Mouse (Mus musculus): ENCODE results near the gene Chrnb4. TPM values are rescaled to one million over a fixed set of nuclear protein-coding genes. Genes with fewer than 3 reads are reported as not detected.

Gene Chrnb4
- polyA plus RNA-seq, 1 experiment from 2014 or later, result not detected

DNA sequence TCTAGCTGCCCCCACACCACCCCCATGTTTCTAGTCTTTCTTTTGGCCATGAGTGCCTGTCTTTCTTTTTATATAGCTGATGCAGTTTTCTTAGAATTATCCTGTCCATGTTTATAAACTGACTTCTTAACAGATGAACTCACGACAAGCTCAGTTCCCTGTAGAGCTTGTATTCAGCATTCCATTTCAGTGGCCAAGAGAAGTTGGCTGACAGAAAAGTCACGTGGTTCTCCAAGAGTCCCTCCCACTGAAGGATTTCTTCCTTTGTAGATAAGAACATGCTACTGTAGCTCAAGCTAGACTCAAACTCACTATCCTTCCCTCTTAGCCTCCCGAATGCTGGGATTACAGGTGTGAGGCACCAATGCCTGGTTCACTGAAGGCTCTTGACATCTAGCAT, 31.7 kb downstream of the Chrnb4 start:
- Histone ChIP-seq H3K9ac (replicated peaks) (no peak overlapping the region), H3K27ac (no peak overlapping the region), H3K4me3 (replicated peaks) (no peak overlapping the region), H3K9me3 (no peaks in the 10 kb centered on the region), H3K36me3 (no peaks in the 10 kb centered on the region), H3K27me3 (peaks cover 4% of the 10 kb centered on the region; the same call in 1 of the 2 replicates), H3K4me2 (no peak overlapping the region), H3K4me1 (replicated peaks) (no peaks in the 10 kb centered on the region)
- no peak for ATAC-seq (ENCODE audit: insufficient number of reproducible peaks, insufficient read depth, low FRiP score, low TSS enrichment, low read depth)
- 73% methylated on average over 3 of the region's 3 CpGs for WGBS

DNA sequence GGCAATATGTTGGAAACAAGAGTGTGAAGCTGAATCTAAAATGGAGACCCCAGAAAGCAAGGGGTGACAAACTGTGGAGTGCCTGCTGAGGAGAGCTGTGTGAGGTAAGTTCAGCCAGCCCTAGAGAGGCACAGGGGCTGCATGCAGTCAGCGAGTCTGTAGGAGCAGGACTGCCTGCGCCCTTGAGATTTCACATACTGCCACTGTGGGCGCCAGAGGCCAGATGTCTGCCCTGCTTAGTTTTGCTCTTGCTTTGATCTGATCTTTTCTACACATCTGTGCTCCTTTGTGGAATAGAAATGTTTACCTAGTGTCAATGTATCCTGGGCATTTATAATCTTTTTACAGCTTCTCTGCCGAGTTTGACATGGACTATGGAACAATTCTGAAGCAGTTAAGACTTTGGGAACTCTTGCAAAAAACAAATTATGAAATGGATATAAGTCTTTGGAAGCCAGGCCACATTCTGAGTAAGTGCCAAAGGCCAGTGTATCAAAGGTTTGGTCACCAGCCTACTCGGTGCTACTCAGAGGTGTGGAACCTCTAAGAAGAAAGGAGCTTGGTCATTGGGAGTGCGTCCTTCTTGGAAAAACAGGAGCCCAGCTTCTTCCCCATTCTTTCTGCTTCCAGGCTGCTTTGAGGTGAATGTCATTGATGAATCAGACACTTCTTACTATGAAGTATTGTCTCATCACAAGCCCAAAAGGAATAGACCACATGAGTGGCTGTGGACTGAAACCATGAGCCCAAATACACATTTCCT, 37.8 kb downstream of the Chrnb4 start:
- Histone ChIP-seq H3K4me1 (replicated peaks) (no peaks in the 10 kb centered on the region), H3K9me3 (no peaks in the 10 kb centered on the region), H3K4me2 (no peak overlapping the region), H3K4me3 (replicated peaks) (no peak overlapping the region), H3K27me3 (no peaks in the 10 kb centered on the region), H3K36me3 (no peaks in the 10 kb centered on the region), H3K27ac (no peak overlapping the region), H3K9ac (replicated peaks) (no peak overlapping the region)
- ATAC-seq (ENCODE audit: insufficient number of reproducible peaks, insufficient read depth, low FRiP score, low TSS enrichment, low read depth), result no peak
- WGBS, result 44% methylated on average over 6 of the region's 6 CpGs

DNA sequence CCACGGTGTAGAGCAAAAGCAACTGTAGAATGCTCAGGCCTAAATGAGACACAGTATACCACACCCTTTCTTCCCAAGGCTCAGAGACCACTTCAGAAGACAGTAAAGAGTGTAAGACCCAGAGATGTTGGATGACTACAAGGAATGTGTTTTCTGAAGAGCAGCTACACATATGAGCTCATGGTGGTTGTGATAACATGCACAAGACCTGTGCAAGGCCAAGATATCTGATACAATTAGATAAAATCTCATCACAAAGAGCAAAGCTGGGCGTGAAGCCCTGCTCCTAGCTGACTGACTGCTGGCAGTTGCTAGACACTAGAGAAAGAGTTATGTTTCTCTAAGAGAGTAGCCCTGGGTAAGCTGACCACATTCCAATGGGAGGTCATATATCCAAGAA, 38.9 kb downstream of the Chrnb4 start:
- Histone ChIP-seq H3K4me1 (replicated peaks) (no peaks in the 10 kb centered on the region), H3K36me3 (no peaks in the 10 kb centered on the region), H3K27me3 (no peaks in the 10 kb centered on the region), H3K9ac (replicated peaks) (no peak overlapping the region), H3K4me3 (replicated peaks) (no peak overlapping the region), H3K4me2 (no peak overlapping the region), H3K27ac (no peak overlapping the region), H3K9me3 (no peaks in the 10 kb centered on the region)
- no peak for ATAC-seq (ENCODE audit: insufficient number of reproducible peaks, insufficient read depth, low FRiP score, low TSS enrichment, low read depth)
- WGBS, result 79% methylated on average over 2 of the region's 2 CpGs

DNA sequence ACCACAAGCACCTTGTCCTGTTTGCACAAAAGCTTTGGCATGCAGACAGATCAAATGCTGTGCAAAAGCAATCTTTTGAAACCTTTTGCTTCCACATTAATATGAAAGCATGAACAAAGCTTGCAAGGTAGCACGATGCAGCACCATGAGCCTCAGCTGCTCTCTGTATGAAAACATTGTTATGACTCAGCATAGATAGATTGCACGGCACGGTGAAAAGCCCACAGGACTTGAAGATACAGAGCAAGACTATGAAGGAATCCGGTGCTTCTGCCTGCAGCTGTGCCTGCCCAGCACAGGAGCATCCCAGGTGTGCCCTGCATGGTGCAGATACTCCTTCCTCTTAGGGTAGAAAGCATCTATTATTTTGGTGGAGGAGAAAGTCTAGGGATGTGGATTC, 45.0 kb downstream of the Chrnb4 start:
- Histone ChIP-seq H3K27me3 (no peaks in the 10 kb centered on the region), H3K4me1 (replicated peaks) (no peaks in the 10 kb centered on the region), H3K9ac (replicated peaks) (no peak overlapping the region), H3K4me2 (no peak overlapping the region), H3K9me3 (no peaks in the 10 kb centered on the region), H3K27ac (no peak overlapping the region), H3K4me3 (replicated peaks) (no peak overlapping the region), H3K36me3 (no peaks in the 10 kb centered on the region)
- WGBS, result 81% methylated on average over 4 of the region's 4 CpGs
- ATAC-seq (ENCODE audit: insufficient number of reproducible peaks, insufficient read depth, low FRiP score, low TSS enrichment, low read depth), result no peak

DNA sequence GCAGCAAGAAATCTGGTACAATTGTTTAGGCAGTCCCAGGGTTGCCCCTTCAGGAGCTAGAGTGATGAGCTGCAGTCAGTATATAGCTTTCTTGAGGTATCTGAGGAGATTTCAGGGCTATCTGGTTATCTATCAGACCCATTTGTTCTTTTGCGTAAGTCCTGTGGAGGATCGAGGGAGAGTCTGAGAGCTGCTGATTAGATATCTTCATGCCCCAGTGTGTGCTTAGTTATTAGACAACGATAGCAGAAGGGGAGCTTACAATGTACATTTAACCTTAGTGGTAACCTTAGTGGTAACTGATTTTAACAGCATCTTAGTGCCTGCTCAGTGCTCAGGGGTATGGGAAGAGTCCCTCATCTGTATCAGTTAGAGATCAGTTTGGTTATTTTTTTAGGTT, 52.9 kb downstream of the Chrnb4 start:
- WGBS, result 85% methylated on average over 3 of the region's 3 CpGs
- Histone ChIP-seq H3K4me2 (no peak overlapping the region), H3K4me1 (replicated peaks) (no peaks in the 10 kb centered on the region), H3K9me3 (no peaks in the 10 kb centered on the region), H3K27ac (no peak overlapping the region), H3K27me3 (no peaks in the 10 kb centered on the region), H3K36me3 (no peaks in the 10 kb centered on the region), H3K4me3 (replicated peaks) (no peak overlapping the region), H3K9ac (replicated peaks) (no peak overlapping the region)
- ATAC-seq (ENCODE audit: insufficient number of reproducible peaks, insufficient read depth, low FRiP score, low TSS enrichment, low read depth), result no peak

DNA sequence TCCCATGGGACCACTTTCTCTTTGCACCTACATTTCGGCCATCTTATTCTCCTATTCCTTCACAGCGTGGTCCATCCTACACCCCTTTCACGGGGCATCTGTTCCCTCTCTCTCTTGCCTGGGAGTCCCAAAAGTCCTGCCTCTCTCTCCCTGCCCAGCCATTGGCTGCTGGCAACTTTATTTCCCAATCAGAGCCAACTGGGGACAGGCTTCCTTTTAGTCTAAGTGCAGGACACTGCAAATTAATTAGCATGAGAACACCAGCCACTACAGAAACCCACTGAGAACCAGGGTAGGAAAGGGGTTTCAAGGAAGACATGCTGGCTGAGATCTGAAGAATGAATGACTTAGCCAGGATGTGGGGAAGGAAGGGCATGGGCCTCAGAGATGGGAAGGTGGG, 54.2 kb downstream of the Chrnb4 start:
- Histone ChIP-seq H3K27me3 (no peaks in the 10 kb centered on the region), H3K27ac (no peak overlapping the region), H3K4me3 (replicated peaks) (no peak overlapping the region), H3K36me3 (no peaks in the 10 kb centered on the region), H3K9ac (replicated peaks) (no peak overlapping the region), H3K4me1 (replicated peaks) (no peaks in the 10 kb centered on the region), H3K9me3 (no peaks in the 10 kb centered on the region), H3K4me2 (no peak overlapping the region)
- ATAC-seq (ENCODE audit: insufficient number of reproducible peaks, insufficient read depth, low FRiP score, low TSS enrichment, low read depth), result no peak
- WGBS, result 47% methylated on average over 3 of the region's 3 CpGs

DNA sequence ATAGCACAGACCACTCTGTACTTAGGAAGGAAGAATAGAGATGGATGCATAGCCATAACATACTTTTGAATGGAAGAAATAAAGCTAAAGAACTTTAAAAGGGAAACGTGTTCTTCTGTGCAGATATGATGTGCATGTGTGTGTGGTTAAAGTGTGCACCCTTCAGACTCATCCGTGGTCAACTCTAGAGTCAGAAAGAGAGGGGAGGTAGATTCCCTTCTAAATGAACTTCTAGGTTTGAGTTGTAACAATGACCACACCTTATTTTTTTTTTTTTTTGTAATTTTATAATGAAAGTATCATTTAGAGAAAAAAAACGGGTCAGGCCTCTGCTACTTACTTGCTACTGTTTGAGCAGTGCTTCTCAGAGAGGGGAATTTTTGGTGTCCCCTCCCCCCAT, 58.2 kb downstream of the Chrnb4 start:
- Histone ChIP-seq H3K27me3 (no peaks in the 10 kb centered on the region), H3K9ac (replicated peaks) (no peak overlapping the region), H3K27ac (no peak overlapping the region), H3K36me3 (no peaks in the 10 kb centered on the region), H3K9me3 (no peaks in the 10 kb centered on the region), H3K4me1 (replicated peaks) (no peaks in the 10 kb centered on the region), H3K4me2 (no peak overlapping the region), H3K4me3 (replicated peaks) (no peak overlapping the region)
- 82% methylated on average over 3 of the region's 3 CpGs for WGBS
- ATAC-seq (ENCODE audit: insufficient number of reproducible peaks, insufficient read depth, low FRiP score, low TSS enrichment, low read depth), result no peak

DNA sequence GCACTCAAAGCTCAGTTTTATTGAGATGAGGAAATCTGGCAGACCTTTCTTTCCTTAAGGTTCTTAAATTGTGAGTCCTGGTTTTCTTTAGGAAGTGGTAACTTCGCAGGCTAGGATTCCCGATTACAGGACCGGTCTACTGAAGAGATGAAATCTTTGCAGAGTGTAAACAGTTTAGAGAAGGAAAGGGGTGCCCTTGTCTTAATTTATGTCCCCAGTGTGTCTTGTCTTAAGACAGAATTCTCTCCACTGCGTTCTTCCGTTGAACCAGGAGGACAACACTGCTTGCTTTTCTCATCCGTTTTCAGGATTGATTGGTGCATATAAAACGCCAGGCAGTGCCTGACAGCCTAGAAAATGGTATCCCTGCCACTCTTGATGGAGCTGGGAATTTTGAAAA, 66.2 kb downstream of the Chrnb4 start:
- H3K9ac ChIP-seq (replicated peaks), result no peak overlapping the region
- no peaks in the 10 kb centered on the region for H3K9me3 ChIP-seq
- no peaks in the 10 kb centered on the region for H3K36me3 ChIP-seq
- peaks cover 9% of the 10 kb centered on the region for H3K4me1 ChIP-seq (replicated peaks)
- H3K4me2 ChIP-seq, result peak overlapping the region; percentile 86
- WGBS, result 5% methylated on average over 7 of the region's 7 CpGs
- no peak for ATAC-seq (ENCODE audit: insufficient number of reproducible peaks, insufficient read depth, low FRiP score, low TSS enrichment, low read depth)
- peaks cover 46% of the 10 kb centered on the region for H3K27me3 ChIP-seq
- peak overlapping the region; percentile 64 for H3K4me3 ChIP-seq (replicated peaks)
- no peak overlapping the region for H3K27ac ChIP-seq

DNA sequence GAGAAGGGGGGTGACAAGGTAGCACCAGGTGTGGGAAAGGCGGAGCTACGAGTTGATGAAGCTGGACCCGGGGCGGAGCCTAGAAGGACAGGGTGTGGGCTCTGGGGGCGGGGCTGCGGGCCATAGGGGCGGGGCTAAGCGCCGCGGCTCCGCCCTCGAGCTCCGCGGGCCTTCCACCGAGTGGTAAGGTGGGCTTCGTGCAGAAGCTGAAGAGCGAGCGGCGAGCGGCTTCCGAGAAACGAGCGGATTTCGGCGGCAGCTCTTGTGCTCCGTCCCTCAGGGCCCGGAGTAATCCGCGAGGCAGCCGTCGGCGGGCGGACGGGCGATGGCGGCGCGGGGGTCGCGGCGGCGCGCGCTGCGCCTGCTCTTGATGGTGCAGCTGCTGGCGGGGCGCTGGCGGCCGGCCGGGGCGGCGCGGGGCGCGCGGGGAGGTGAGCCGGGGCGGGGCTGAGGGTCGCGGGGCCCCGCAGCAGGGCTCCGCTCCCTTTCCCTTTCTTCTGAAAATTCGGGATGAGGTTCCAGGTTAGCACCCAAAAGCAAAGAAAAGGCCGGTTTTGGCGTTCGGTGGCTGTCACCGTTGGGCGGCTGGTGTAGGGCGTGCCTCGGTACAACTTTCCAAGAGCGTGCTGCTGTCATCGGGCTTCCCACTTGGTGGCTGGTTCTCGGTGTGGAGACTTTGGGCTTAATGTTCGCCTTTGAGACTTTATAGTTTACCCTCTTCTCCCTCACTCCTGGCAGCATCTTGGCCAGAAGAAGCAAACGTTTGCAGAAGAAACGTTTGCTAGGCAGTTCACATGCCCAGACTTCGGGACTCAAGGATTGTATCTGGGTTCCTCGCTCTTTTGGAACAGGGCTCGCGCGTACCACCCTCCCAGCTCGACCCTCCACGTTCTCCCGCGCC, 67.0 kb downstream of the Chrnb4 start:
- Histone ChIP-seq H3K4me3 (replicated peaks) (peak overlapping the region; percentile 64), H3K27me3 (peaks cover 46% of the 10 kb centered on the region), H3K9me3 (no peaks in the 10 kb centered on the region), H3K4me2 (peak overlapping the region; percentile 86), H3K9ac (replicated peaks) (peak overlapping the region; percentile 42), H3K4me1 (replicated peaks) (peaks cover 9% of the 10 kb centered on the region), H3K36me3 (no peaks in the 10 kb centered on the region), H3K27ac (no peak overlapping the region)
- under 1% methylated on average over 81 of the region's 85 CpGs for WGBS
- peak; percentile 68 for ATAC-seq (ENCODE audit: insufficient number of reproducible peaks, insufficient read depth, low FRiP score, low TSS enrichment, low read depth)

DNA sequence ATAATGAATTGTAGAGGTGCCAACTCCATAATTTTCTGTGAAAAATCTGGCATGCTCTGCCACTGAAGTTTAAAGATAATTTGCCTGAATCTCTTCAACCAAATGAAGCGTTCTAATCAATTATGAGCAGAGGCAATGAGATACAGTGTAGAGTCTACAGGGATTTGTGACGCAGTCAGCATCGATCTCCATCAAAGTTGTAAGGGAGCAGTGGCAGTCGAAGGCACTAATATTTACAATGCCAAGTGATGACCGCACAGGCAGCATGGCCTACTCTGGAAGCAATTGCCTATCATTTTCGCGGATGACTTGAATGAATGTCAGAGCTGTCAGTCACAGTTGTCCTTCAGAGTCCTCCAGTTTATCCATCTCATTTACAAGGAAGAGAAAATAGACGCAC, 67.9 kb downstream of the Chrnb4 start, which contains the start of gene Chrna5:
Chrna5 (plus strand) TSS at position 207 of the 400 bp plus-strand sequence.
- peaks cover 9% of the 10 kb centered on the region for H3K4me1 ChIP-seq (replicated peaks)
- peak within 1 kb of the TSS; percentile 64 for H3K4me3 ChIP-seq (replicated peaks)
- WGBS, result 68% methylated on average over 8 of the region's 8 CpGs
- H3K9ac ChIP-seq (replicated peaks), result peak within 1 kb of the TSS; percentile 42
- peaks cover 46% of the 10 kb centered on the region for H3K27me3 ChIP-seq
- H3K36me3 ChIP-seq, result no peaks in the 10 kb centered on the region
- peak within 1 kb of the TSS; percentile 86 for H3K4me2 ChIP-seq
- H3K9me3 ChIP-seq, result no peaks in the 10 kb centered on the region
- no peak within 1 kb of the TSS for H3K27ac ChIP-seq
- no peak for ATAC-seq (ENCODE audit: insufficient number of reproducible peaks, insufficient read depth, low FRiP score, low TSS enrichment, low read depth)

All from limb, embryonic 12.5 days (tissue).